Mouse (Mus musculus): ENCODE data around the gene Mapk12. TPM values are rescaled to one million over a fixed set of nuclear protein-coding genes. Genes with fewer than 3 reads are reported as not detected.
A peak's percentile ranks its signal among the peaks of the same experiment; 100 is the strongest.

The Mapk12 gene
- polyA plus RNA-seq, 1 experiment: not detected

GRCm38 (mm10) chr15:89172276-89172935 is 31.9 kb upstream of the Mapk12 start:
- TF ChIP-seq CTCF (IDR thresholded peaks at IDR 0.05; ENCODE audit: low read depth, low read length) (no peak), POLR2A (IDR thresholded peaks at IDR 0.05; ENCODE audit: borderline replicate concordance, low read depth, low read length) (no peak)
- peak overlapping the region; percentile 83 for H3K4me3 ChIP-seq (ENCODE audit: insufficient read depth, low read length)
- peak overlapping the region; percentile 96 for H3K27ac ChIP-seq (ENCODE audit: insufficient read depth, low read depth, low read length)
- peaks cover 63% of the 10 kb centered on the region for H3K4me1 ChIP-seq (ENCODE audit: control insufficient read depth, insufficient read depth, low read length)

- Histone ChIP-seq H3K4me1 (ENCODE audit: control insufficient read depth, insufficient read depth, low read length) (peaks cover 58% of the 10 kb centered on the region), H3K4me3 (ENCODE audit: insufficient read depth, low read length) (peak overlapping the region; percentile 20), H3K27ac (ENCODE audit: insufficient read depth, low read depth, low read length) (peak overlapping the region; percentile 96)
- TF ChIP-seq POLR2A (IDR thresholded peaks at IDR 0.05; ENCODE audit: borderline replicate concordance, low read depth, low read length) (no peak), CTCF (IDR thresholded peaks at IDR 0.05; ENCODE audit: low read depth, low read length) (no peak)
These were observed 31.1 kb upstream of the Mapk12 start for GRCm38 (mm10) chr15:89171526-89172051.

GRCm38 (mm10) chr15:89170102-89170501 is 29.6 kb upstream of the Mapk12 start:
- Histone ChIP-seq H3K4me1 (ENCODE audit: control insufficient read depth, insufficient read depth, low read length) (peaks cover 44% of the 10 kb centered on the region), H3K4me3 (ENCODE audit: insufficient read depth, low read length) (no peak overlapping the region), H3K27ac (ENCODE audit: insufficient read depth, low read depth, low read length) (peak overlapping the region; percentile 36)
- TF ChIP-seq POLR2A (IDR thresholded peaks at IDR 0.05; ENCODE audit: borderline replicate concordance, low read depth, low read length) (no peak), CTCF (IDR thresholded peaks at IDR 0.05; ENCODE audit: low read depth, low read length) (no peak)

- peaks cover 37% of the 10 kb centered on the region for H3K4me1 ChIP-seq (ENCODE audit: control insufficient read depth, insufficient read depth, low read length)
- no peak overlapping the region for H3K4me3 ChIP-seq (ENCODE audit: insufficient read depth, low read length)
- peak overlapping the region; percentile 36; the same call in 1 of the 2 replicates for H3K27ac ChIP-seq (ENCODE audit: insufficient read depth, low read depth, low read length)
- TF ChIP-seq POLR2A (IDR thresholded peaks at IDR 0.05; ENCODE audit: borderline replicate concordance, low read depth, low read length) (no peak), CTCF (IDR thresholded peaks at IDR 0.05; ENCODE audit: low read depth, low read length) (no peak)
These were observed 28.9 kb upstream of the Mapk12 start for GRCm38 (mm10) chr15:89169431-89169830.

- H3K4me3 ChIP-seq (ENCODE audit: insufficient read depth, low read length): no peak overlapping the region
- H3K27ac ChIP-seq (ENCODE audit: insufficient read depth, low read depth, low read length): no peak overlapping the region
- TF ChIP-seq POLR2A (IDR thresholded peaks at IDR 0.05; ENCODE audit: borderline replicate concordance, low read depth, low read length) (no peak), CTCF (IDR thresholded peaks at IDR 0.05; ENCODE audit: low read depth, low read length) (no peak)
- peaks cover 32% of the 10 kb centered on the region for H3K4me1 ChIP-seq (ENCODE audit: control insufficient read depth, insufficient read depth, low read length)
These were observed 28.4 kb upstream of the Mapk12 start for GRCm38 (mm10) chr15:89168922-89169321.

GRCm38 (mm10) chr15:89165478-89165877 is 25.0 kb upstream of the Mapk12 start:
- TF ChIP-seq POLR2A (IDR thresholded peaks at IDR 0.05; ENCODE audit: borderline replicate concordance, low read depth, low read length) (no peak), CTCF (IDR thresholded peaks at IDR 0.05; ENCODE audit: low read depth, low read length) (no peak)
- peaks cover 13% of the 10 kb centered on the region for H3K4me1 ChIP-seq (ENCODE audit: control insufficient read depth, insufficient read depth, low read length)
- H3K4me3 ChIP-seq (ENCODE audit: insufficient read depth, low read length): no peak overlapping the region
- no peak overlapping the region for H3K27ac ChIP-seq (ENCODE audit: insufficient read depth, low read depth, low read length)

GRCm38 (mm10) chr15:89161397-89161796 is 20.9 kb upstream of the Mapk12 start:
- no peak overlapping the region for H3K27ac ChIP-seq (ENCODE audit: insufficient read depth, low read depth, low read length)
- H3K4me1 ChIP-seq (ENCODE audit: control insufficient read depth, insufficient read depth, low read length): no peaks in the 10 kb centered on the region
- no peak overlapping the region for H3K4me3 ChIP-seq (ENCODE audit: insufficient read depth, low read length)
- TF ChIP-seq POLR2A (IDR thresholded peaks at IDR 0.05; ENCODE audit: borderline replicate concordance, low read depth, low read length) (no peak), CTCF (IDR thresholded peaks at IDR 0.05; ENCODE audit: low read depth, low read length) (no peak)

- no peaks in the 10 kb centered on the region for H3K4me1 ChIP-seq (ENCODE audit: control insufficient read depth, insufficient read depth, low read length)
- H3K4me3 ChIP-seq (ENCODE audit: insufficient read depth, low read length): no peak overlapping the region
- no peak for TF ChIP-seq POLR2A (IDR thresholded peaks at IDR 0.05; ENCODE audit: borderline replicate concordance, low read depth, low read length)
- no peak for TF ChIP-seq CTCF (IDR thresholded peaks at IDR 0.05; ENCODE audit: low read depth, low read length)
- H3K27ac ChIP-seq (ENCODE audit: insufficient read depth, low read depth, low read length): no peak overlapping the region
These were observed 18.0 kb upstream of the Mapk12 start for GRCm38 (mm10) chr15:89158516-89158915.

- Histone ChIP-seq H3K4me1 (ENCODE audit: control insufficient read depth, insufficient read depth, low read length) (no peaks in the 10 kb centered on the region), H3K27ac (ENCODE audit: insufficient read depth, low read depth, low read length) (no peak overlapping the region), H3K4me3 (ENCODE audit: insufficient read depth, low read length) (no peak overlapping the region)
- no peak for TF ChIP-seq POLR2A (IDR thresholded peaks at IDR 0.05; ENCODE audit: borderline replicate concordance, low read depth, low read length)
- TF ChIP-seq CTCF (IDR thresholded peaks at IDR 0.05; ENCODE audit: low read depth, low read length): peak; percentile 36; the same call in 1 of the 2 replicates
These were observed 17.5 kb upstream of the Mapk12 start for GRCm38 (mm10) chr15:89157954-89158353.

GRCm38 (mm10) chr15:89152312-89152711 is 11.8 kb upstream of the Mapk12 start:
- no peak overlapping the region for H3K27ac ChIP-seq (ENCODE audit: insufficient read depth, low read depth, low read length)
- no peak overlapping the region for H3K4me3 ChIP-seq (ENCODE audit: insufficient read depth, low read length)
- peaks cover 8% of the 10 kb centered on the region for H3K4me1 ChIP-seq (ENCODE audit: control insufficient read depth, insufficient read depth, low read length)
- TF ChIP-seq CTCF (IDR thresholded peaks at IDR 0.05; ENCODE audit: low read depth, low read length): no peak
- no peak for TF ChIP-seq POLR2A (IDR thresholded peaks at IDR 0.05; ENCODE audit: borderline replicate concordance, low read depth, low read length)

All from bone marrow macrophage, adult 2 months (primary cell).